Mouse (Mus musculus) forebrain, embryonic 14.5 days (tissue): Measurements from ENCODE around the gene Arl5b. TPM values are rescaled to one million over a fixed set of nuclear protein-coding genes. Genes with fewer than 3 reads are reported as not detected.

Experiments used
- ATAC-seq: fragments of 200-750 bp; cut with Nextera tagmentation; 2 replicates; pipeline ENCODE4 v1.8.0; 2017; ENCODE audit warnings: mild to moderate bottlenecking, moderate library complexity
- DNase-seq: peaks from one replicate; pipeline ENCODE4 v3.0.0-alpha.2; 2015; ENCODE audit warnings: low spot score
- H3K27ac ChIP-seq: fragments of 300-500 bp; sonication (generic); 2 replicates; pipeline ENCODE4 v1.5.1; 2014; ENCODE audit warnings: low read depth, mild to moderate bottlenecking, control low read depth, low read length, moderate library complexity
- H3K27me3 ChIP-seq: fragments of 300-500 bp; sonication (generic); replicated peaks from 2 replicates; pipeline ENCODE4 v1.6.1; 2014; ENCODE audit warnings: low read length, control low read depth, mixed read lengths; ENCODE audit not compliant: control insufficient read depth, insufficient read depth
- H3K36me3 ChIP-seq: fragments of 300-500 bp; sonication (generic); 2 replicates; pipeline ENCODE4 v1.6.1; 2014; ENCODE audit warnings: low read length, control low read depth; ENCODE audit not compliant: control insufficient read depth, insufficient read depth
- H3K4me1 ChIP-seq: fragments of 300-500 bp; sonication (generic); 2 replicates; pipeline ENCODE4 v1.6.1; 2014; ENCODE audit warnings: antibody characterized with exemption, low read length, control low read depth; ENCODE audit not compliant: control insufficient read depth, insufficient read depth
- H3K4me2 ChIP-seq: fragments of 300-500 bp; sonication (generic); 2 replicates; pipeline ENCODE4 v1.6.1; 2014; ENCODE audit warnings: mild to moderate bottlenecking, control low read depth, low read length
- H3K4me3 ChIP-seq: fragments of 300-500 bp; sonication (generic); 2 replicates; pipeline ENCODE4 v1.5.1; 2014; ENCODE audit warnings: low read depth, low read length, control low read depth
- H3K9ac ChIP-seq: fragments of 300-500 bp; sonication (generic); 2 replicates; pipeline ENCODE4 v1.6.1; 2014; ENCODE audit warnings: mild to moderate bottlenecking, low read length, control low read depth, moderate library complexity
- H3K9me3 ChIP-seq: fragments of 300-500 bp; sonication (generic); replicated peaks from 2 replicates; pipeline ENCODE4 v1.6.1; 2016; ENCODE audit warnings: low read length, control low read depth, mixed read lengths; ENCODE audit not compliant: control insufficient read depth
- WGBS: fragments of 180-500 bp; shearing (Covaris S2); extraction: QIAGEN DNeasy Blood & Tissue Kit; methylation state at CpG from one replicate; pipeline ENCODE4 v1.1.7; 2014; 5-methylcytosine and 5-hydroxymethylcytosine counted together
- polyA plus RNA-seq: library from polyadenylated mRNA; unstranded; fragments of >200 nt; fragmentation: Nextera tagmentation; extraction: Ambion mirVana; gene quantifications from 2 replicates; pipeline ENCODE4 v1.2.1, GENCODE M21; 2014

Arl5b gene
- polyA plus RNA-seq, 1 experiment from 2014 or later: 33.6 TPM

DNA sequence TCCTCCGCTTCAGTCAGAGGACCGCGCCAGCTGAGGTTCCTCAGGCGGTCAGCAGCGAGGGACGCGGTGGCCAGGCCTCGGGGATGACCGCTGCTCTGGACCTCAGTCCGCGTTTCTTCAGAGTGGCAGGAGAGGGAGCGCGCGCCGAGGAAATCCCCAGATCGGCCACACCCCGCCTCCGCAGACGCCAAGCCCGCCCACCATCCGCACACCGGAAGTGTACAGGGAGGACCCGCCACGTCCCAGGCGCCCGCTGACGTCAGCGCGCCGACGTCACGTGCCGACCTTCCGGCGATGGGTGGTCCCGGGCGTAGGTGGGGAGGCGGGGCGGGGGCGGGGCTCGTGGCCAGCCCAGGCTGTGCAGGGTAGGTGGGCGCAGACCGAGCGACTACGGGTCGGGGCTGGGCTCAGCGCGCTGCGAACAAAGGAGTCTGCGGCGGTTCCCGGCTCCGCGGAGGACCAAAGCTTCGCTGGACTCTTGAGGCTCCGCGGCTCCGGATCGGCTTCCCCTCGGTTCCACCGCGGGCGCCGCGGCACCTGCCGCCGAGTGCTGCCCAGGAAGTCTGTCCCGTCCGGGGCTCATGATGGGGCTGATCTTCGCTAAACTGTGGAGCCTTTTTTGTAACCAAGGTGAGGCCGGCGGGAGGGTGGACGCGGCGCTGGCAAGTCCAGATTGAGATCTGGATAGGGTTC is 5.9 kb downstream of the Arl5b start, which contains the start of gene Nsun6:
Gene Nsun6 (minus strand): TSS at position 125 of the 693 bp plus-strand sequence.
- H3K4me2 ChIP-seq: peak within 1 kb of the TSS; percentile 72
- DNase-seq (peak; percentile 98), ATAC-seq (peak; percentile 99)
- no peaks in the 10 kb centered on the region for H3K27me3 ChIP-seq
- under 1% methylated on average over 64 of the region's 75 CpGs for WGBS
- H3K4me3 ChIP-seq: peak within 1 kb of the TSS; percentile 90
- peaks cover 19% of the 10 kb centered on the region for H3K4me1 ChIP-seq
- peak within 1 kb of the TSS; percentile 99 for H3K9ac ChIP-seq
- H3K27ac ChIP-seq: peak within 1 kb of the TSS; percentile 92
- no peaks in the 10 kb centered on the region for H3K9me3 ChIP-seq
- no peaks in the 10 kb centered on the region for H3K36me3 ChIP-seq

DNA sequence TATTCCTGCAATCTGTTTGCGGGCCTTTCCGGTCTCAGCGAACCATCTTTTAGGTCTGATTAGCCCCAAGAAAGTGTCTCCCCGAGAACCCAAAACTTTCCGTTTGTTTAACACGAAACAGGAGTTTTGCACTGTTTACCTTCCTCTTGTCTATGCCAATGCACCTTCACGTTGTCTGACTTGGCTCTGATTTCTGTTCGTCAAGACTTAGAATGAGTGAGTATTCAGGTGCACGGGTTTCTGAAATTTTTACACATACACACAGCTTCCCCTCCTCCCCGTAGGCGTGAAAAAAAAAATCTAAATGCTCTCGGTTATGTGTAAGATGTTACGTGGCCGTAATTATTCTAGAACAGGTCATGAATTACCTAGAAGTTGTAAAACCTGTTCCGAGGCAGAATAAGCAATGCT is 6.6 kb downstream of the Arl5b start:
- Histone ChIP-seq H3K4me2 (peak overlapping the region; percentile 72), H3K9ac (peak overlapping the region; percentile 99), H3K4me1 (peaks cover 19% of the 10 kb centered on the region), H3K9me3 (no peaks in the 10 kb centered on the region), H3K4me3 (peak overlapping the region; percentile 90), H3K27me3 (no peaks in the 10 kb centered on the region), H3K27ac (peak overlapping the region; percentile 92), H3K36me3 (no peaks in the 10 kb centered on the region)
- DNase-seq (peak; percentile 50), ATAC-seq (no peak)
- under 1% methylated on average over 15 of the region's 15 CpGs for WGBS

DNA sequence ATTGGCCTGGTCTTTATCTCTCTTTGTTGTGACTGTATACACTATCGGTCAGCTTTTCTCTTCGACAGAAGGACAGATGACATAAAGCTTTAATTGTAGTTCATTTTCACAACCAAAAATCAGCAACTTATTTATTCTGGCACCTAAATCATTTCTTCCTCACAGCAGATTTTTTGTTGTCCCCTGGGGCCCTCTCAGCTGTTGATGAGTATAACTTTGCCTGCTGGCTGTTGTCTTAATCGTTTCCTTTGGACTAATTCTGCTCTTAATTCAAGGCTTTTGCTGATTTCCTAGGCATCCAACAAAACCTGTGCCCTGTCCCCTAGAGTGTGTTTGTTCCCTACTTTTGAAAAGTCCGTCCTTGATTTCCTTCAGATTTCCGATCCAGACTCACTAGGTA is 9.0 kb downstream of the Arl5b start:
- Histone ChIP-seq H3K4me1 (peaks cover 19% of the 10 kb centered on the region), H3K27ac (no peak overlapping the region), H3K9ac (no peak overlapping the region), H3K4me2 (no peak overlapping the region), H3K27me3 (no peaks in the 10 kb centered on the region), H3K36me3 (no peaks in the 10 kb centered on the region), H3K9me3 (no peaks in the 10 kb centered on the region), H3K4me3 (no peak overlapping the region)
- WGBS: 87% methylated on average over 5 of the region's 5 CpGs
- DNase-seq (no peak), ATAC-seq (no peak)

DNA sequence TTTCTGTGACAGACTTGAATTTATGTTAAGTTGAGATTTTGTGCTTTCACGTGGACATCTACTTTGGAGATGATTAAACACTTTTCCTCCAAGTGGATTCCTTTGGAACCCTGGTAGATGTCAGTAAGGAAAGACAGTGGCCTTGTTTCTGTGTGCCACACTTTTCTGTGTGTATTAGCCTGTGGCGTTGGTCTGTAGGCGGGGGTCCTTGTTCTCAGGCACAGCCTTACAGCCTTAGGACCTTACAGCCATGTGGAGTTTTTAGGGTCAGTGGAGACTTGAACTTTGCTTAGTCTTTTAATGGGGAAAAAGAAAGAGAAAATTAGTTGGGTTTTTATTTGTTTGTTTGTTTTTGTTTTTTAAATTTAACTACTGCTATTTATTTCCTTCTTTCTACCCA is 11.7 kb downstream of the Arl5b start:
- 94% methylated on average over 3 of the region's 3 CpGs for WGBS
- Histone ChIP-seq H3K36me3 (no peaks in the 10 kb centered on the region), H3K9ac (no peak overlapping the region), H3K27me3 (no peaks in the 10 kb centered on the region), H3K27ac (no peak overlapping the region), H3K4me3 (no peak overlapping the region), H3K4me1 (peaks cover 22% of the 10 kb centered on the region), H3K9me3 (no peaks in the 10 kb centered on the region), H3K4me2 (no peak overlapping the region)
- ATAC-seq (no peak), DNase-seq (no peak)

DNA sequence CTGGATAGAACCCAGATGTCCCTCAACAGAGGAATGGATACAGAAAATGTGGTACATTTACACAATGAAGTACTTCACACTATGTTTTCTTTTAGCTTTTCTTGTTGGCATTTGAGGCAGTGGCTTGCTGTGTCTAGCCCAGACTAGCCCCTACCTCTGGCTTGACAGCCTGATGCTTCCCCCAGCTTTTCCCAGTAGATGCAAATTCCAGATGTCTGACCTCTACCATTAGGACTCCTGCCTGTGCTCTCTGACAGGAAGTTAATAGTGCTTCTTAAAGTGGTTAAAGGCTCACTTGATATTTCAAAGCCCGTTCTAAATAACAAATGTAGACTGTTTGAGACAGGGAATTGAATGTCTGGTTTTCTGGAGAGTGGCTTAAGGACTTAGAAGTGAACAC is 14.6 kb downstream of the Arl5b start:
- ATAC-seq: no peak
- 90% methylated on average over 1 of the region's 1 CpGs for WGBS

DNA sequence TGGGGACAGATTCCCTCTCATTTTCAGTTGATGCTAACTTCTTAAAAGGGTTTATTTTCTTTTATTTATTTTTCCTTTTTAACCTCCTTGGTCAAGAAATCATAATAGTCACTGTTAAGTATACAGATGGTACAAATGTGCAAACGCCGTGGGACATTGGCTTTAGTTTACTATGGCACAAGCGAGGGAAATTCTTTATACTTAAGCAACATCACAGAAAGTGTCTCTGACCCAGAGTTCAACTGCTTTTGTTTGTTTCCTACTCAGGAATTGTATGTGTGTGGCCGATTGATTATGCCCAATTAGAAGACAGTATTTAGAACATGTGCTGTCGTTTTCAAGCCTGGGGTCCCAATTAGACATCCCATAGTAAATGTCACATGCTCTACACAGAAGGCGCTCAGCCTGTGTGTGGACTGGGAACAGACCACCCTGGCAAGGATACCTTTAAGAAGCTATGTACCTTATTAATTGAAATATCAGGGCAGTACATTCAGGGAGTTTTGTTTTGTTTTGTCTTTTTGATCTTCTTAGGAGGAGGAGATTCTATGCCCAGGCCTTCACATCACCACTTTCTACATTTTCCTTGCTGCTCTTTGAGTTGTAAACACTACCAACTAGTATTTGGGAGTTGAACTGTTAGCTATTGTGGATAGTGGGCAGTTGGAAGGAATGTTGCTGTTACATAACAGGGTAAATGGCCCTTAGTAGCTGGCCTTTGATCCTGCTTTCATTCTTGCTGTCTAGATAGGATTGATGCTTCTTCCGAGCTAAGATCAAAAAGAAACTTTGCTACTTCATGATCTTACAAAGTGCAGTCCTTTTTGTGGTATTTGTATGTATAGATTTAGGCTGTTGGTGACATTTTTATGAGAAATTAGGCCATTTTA is 15.4 kb downstream of the Arl5b start:
- Histone ChIP-seq H3K27me3 (no peaks in the 10 kb centered on the region), H3K9me3 (no peaks in the 10 kb centered on the region), H3K27ac (no peak overlapping the region), H3K4me3 (no peak overlapping the region), H3K4me1 (peaks cover 8% of the 10 kb centered on the region), H3K36me3 (peaks cover 11% of the 10 kb centered on the region), H3K9ac (no peak overlapping the region), H3K4me2 (no peak overlapping the region)
- 65% methylated on average over 7 of the region's 7 CpGs for WGBS
- ATAC-seq (no peak; the same call in 1 of the 2 replicates), DNase-seq (no peak)

More for the DNA sequence above, 14.6 kb downstream of the Arl5b start:
- H3K27me3 ChIP-seq: no peaks in the 10 kb centered on the region
- H3K9me3 ChIP-seq: no peaks in the 10 kb centered on the region
- H3K4me2 ChIP-seq: no peak overlapping the region
- peaks cover 8% of the 10 kb centered on the region for H3K4me1 ChIP-seq
- DNase-seq: no peak
- no peak overlapping the region for H3K27ac ChIP-seq
- H3K9ac ChIP-seq: no peak overlapping the region
- H3K36me3 ChIP-seq: peaks cover 7% of the 10 kb centered on the region
- no peak overlapping the region for H3K4me3 ChIP-seq

DNA sequence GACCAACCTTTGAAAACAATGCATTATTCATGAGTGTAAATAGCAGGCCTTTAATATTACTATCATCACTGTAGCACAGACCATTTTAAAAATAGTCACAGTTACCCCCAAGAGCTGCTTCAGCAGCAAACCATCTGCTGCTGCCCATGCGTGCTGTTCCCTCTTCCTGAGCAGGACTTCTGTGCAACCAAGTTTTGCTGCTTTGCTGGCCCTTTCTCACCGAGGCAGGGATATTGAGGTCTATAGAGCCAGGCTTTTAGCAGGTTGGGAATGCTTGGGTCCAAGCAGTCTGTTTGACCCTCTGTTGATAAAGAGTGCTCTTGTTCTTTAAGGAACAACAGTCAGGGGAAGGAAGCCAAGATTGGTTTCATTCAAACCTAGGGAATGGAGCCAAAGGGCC is 16.3 kb downstream of the Arl5b start:
- Histone ChIP-seq H3K9ac (no peak overlapping the region), H3K4me1 (peaks cover 8% of the 10 kb centered on the region), H3K4me2 (no peak overlapping the region), H3K4me3 (no peak overlapping the region), H3K9me3 (no peaks in the 10 kb centered on the region), H3K27me3 (no peaks in the 10 kb centered on the region), H3K27ac (no peak overlapping the region), H3K36me3 (peaks cover 19% of the 10 kb centered on the region)
- ATAC-seq (no peak), DNase-seq (no peak)
- 71% methylated on average over 2 of the region's 2 CpGs for WGBS

DNA sequence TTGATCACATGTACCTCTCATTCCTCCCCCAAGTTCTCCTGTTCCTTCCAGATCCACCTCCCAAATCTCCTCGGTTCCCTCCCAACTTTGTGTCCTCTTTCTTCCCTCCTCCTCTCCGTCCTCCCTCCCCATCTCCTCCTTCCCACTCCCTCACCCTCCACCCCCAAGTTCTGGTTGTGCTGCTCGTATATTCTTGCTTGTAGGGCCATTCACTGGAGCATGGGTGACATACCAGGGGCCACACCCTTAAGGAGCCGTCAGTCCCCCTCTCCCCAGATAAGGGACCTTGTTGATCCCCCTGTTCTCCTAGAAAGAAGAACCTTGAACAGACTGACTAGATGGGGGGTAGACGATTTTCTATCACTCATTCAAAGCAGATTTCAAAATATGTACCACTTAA is 17.9 kb downstream of the Arl5b start:
- H3K4me1 ChIP-seq: peaks cover 8% of the 10 kb centered on the region
- no peak for DNase-seq
- no peak overlapping the region for H3K4me3 ChIP-seq
- H3K4me2 ChIP-seq: no peak overlapping the region
- no peak overlapping the region for H3K9ac ChIP-seq
- no peak overlapping the region for H3K27ac ChIP-seq
- H3K36me3 ChIP-seq: peaks cover 31% of the 10 kb centered on the region
- H3K27me3 ChIP-seq: no peaks in the 10 kb centered on the region
- ATAC-seq: no peak
- no peaks in the 10 kb centered on the region for H3K9me3 ChIP-seq
- 74% methylated on average over 5 of the region's 5 CpGs for WGBS

DNA sequence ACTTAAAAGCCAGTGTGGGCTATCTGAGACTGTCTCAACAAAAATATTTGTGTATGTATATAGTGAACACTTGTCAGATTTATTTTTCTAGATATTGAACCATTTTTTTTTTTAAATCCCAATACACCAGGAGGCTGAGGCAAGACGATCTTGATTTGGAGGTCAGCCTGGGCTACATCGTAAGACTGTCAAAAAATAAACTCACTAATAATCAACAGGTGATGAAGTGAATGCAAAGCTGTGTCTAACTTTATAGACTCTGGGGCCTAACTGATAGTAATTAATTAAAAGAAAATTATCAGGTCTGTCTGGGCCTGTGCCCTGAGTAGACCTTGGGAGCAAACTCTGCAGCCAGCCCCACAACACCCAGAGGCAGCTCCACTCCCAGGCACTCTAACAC is 34.5 kb downstream of the Arl5b start:
- ATAC-seq (no peak), DNase-seq (no peak)
- Histone ChIP-seq H3K4me3 (no peak overlapping the region), H3K36me3 (peaks cover 35% of the 10 kb centered on the region), H3K4me1 (no peaks in the 10 kb centered on the region), H3K4me2 (no peak overlapping the region), H3K9me3 (no peaks in the 10 kb centered on the region), H3K27me3 (no peaks in the 10 kb centered on the region), H3K27ac (no peak overlapping the region), H3K9ac (no peak overlapping the region)
- WGBS: 95% methylated on average over 2 of the region's 2 CpGs
